Mouse (Mus musculus) kidney, embryonic 15.5 days (tissue): ENCODE results near the gene Pus7l. TPM values are rescaled to one million over a fixed set of nuclear protein-coding genes. Genes with fewer than 3 reads are reported as not detected.

Experiments used
- ATAC-seq: fragments of 200-750 bp; cut with Nextera tagmentation; replicated peaks from 2 replicates; pipeline ENCODE4 v1.8.0; 2017; ENCODE audit warnings: moderate TSS enrichment; ENCODE audit not compliant: low FRiP score
- H3K27ac ChIP-seq: fragments of 300-500 bp; sonication (generic); 2 replicates; pipeline ENCODE4 v1.5.1; 2015; ENCODE audit warnings: mild to moderate bottlenecking, inconsistent platforms
- H3K27me3 ChIP-seq: fragments of 300-500 bp; sonication (generic); 2 replicates; pipeline ENCODE4 v1.6.1; 2015; ENCODE audit warnings: inconsistent platforms
- H3K36me3 ChIP-seq: fragments of 300-500 bp; sonication (generic); 2 replicates; pipeline ENCODE4 v1.6.1; 2015; ENCODE audit warnings: inconsistent platforms
- H3K4me1 ChIP-seq: fragments of 300-500 bp; sonication (generic); 2 replicates; pipeline ENCODE4 v1.6.1; 2015; ENCODE audit warnings: inconsistent platforms
- H3K4me2 ChIP-seq: fragments of 300-500 bp; sonication (generic); 2 replicates; pipeline ENCODE4 v1.6.1; 2015; ENCODE audit warnings: moderate library complexity, mild to moderate bottlenecking, inconsistent platforms
- H3K4me3 ChIP-seq: fragments of 300-500 bp; sonication (generic); replicated peaks from 2 replicates; pipeline ENCODE4 v1.5.1; 2015; ENCODE audit warnings: mild to moderate bottlenecking, inconsistent platforms
- H3K9ac ChIP-seq: fragments of 300-500 bp; sonication (generic); 2 replicates; pipeline ENCODE4 v1.6.1; 2015; ENCODE audit warnings: mild to moderate bottlenecking, inconsistent platforms
- H3K9me3 ChIP-seq: fragments of 300-500 bp; sonication (generic); replicated peaks from 2 replicates; pipeline ENCODE4 v1.6.1; 2016; ENCODE audit warnings: inconsistent platforms
- WGBS: fragments of 180-500 bp; shearing (Covaris S2); methylation state at CpG from one replicate; pipeline ENCODE4 v1.1.7; 2015; ENCODE audit warnings: mixed read lengths; 5-methylcytosine and 5-hydroxymethylcytosine counted together
- polyA plus RNA-seq: library from polyadenylated mRNA; unstranded; fragments of >200 nt; fragmentation: Nextera tagmentation; extraction: Ambion mirVana; gene quantifications from 2 replicates; pipeline ENCODE4 v1.2.1, GENCODE M21; 2015

Pus7l gene
- polyA plus RNA-seq, 1 experiment from 2014 or later: 10.0 TPM

DNA sequence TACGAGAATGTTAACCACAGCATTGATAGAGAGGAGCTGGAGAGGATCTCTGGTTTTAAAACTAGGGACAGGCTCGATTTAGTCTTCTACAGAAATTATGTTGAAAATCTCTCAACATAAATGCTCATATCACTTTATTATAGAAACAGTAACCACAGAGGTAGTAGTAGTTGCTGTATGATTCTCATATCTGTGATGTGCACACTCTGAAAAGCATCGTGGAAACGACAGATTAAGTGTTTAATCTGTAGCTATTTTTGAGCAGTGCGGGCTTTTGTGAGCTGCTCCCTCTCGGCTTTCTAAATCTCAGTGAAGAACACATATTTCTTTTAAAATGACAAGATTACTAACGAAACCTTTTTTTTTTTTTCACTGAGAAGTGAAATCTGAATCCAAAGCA is 7.8 kb downstream of the Pus7l start:
- H3K9me3 ChIP-seq: no peaks in the 10 kb centered on the region
- peaks cover 34% of the 10 kb centered on the region for H3K36me3 ChIP-seq
- H3K4me2 ChIP-seq: no peak overlapping the region
- ATAC-seq: no peak
- no peak overlapping the region for H3K4me3 ChIP-seq
- no peak overlapping the region for H3K27ac ChIP-seq
- no peak overlapping the region for H3K9ac ChIP-seq
- H3K27me3 ChIP-seq: no peaks in the 10 kb centered on the region
- no peaks in the 10 kb centered on the region for H3K4me1 ChIP-seq
- 83% methylated on average over 7 of the region's 7 CpGs for WGBS

DNA sequence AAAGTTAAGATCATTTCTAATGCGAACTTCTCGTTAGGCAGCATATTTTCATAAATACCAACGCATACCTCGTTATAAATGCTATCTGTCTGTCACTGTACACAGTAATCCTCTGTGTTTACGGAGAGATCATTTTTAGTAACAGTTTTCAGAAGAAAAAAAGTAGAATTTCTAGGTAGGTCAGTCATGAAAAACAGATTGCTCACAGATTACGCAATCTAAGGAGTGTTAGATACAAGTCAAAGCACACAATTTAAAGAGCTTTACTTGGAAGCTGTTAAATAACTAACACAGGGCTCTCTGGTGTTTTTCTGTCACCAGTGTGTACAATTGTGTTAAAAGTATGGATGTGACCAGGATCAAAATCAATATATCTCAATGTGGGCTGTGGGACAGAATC is 10.4 kb downstream of the Pus7l start:
- Histone ChIP-seq H3K4me1 (no peaks in the 10 kb centered on the region), H3K9me3 (no peaks in the 10 kb centered on the region), H3K9ac (no peak overlapping the region), H3K27me3 (no peaks in the 10 kb centered on the region), H3K36me3 (peaks cover 32% of the 10 kb centered on the region), H3K4me3 (no peak overlapping the region), H3K4me2 (no peak overlapping the region), H3K27ac (no peak overlapping the region)
- WGBS: 91% methylated on average over 6 of the region's 6 CpGs
- ATAC-seq: no peak

DNA sequence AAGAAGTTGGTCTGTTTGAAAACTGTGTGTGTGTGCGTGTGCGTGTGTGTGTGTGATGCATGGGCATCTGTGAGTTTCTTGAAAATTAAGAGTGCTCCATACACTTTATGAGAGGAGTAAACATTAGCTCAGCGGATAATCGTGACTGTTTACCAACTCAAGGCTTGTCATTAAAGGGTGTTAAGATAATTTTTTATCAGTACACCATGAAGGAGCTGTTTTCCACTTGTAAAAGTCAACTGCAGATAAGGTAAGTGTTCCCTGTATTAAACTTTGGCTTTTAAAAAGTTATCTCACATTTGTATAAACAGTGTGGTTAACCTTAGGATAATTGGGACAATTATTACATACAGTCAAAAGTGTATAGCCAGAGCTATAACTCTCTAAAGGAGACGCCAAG is 11.0 kb downstream of the Pus7l start:
- H3K4me1 ChIP-seq: no peaks in the 10 kb centered on the region
- no peak overlapping the region for H3K4me3 ChIP-seq
- H3K9ac ChIP-seq: no peak overlapping the region
- 89% methylated on average over 5 of the region's 5 CpGs for WGBS
- H3K9me3 ChIP-seq: no peaks in the 10 kb centered on the region
- peaks cover 39% of the 10 kb centered on the region for H3K36me3 ChIP-seq
- ATAC-seq: no peak
- no peaks in the 10 kb centered on the region for H3K27me3 ChIP-seq
- H3K27ac ChIP-seq: no peak overlapping the region
- H3K4me2 ChIP-seq: no peak overlapping the region

DNA sequence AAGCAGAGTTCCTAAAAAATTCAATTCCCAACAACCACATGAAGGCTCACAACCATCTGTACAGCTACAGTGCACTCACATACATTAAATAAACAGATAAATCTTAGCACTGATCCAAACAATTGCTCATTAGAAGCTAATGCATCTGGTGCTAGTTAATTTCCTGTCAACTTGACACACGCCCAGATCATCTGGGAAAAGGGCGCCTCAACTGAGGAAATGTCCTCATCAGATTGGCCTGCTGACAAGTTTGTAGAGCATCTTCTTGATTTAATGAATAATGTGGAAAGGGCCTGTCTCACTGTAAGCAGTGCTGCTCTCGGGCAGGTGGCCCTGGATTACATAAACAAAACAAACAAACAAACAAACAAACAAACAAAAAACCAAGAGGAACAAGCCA is 12.8 kb downstream of the Pus7l start:
- H3K9me3 ChIP-seq: no peaks in the 10 kb centered on the region
- ATAC-seq: no peak
- WGBS: 82% methylated on average over 3 of the region's 3 CpGs
- no peak overlapping the region for H3K4me2 ChIP-seq
- H3K9ac ChIP-seq: no peak overlapping the region
- H3K4me1 ChIP-seq: no peaks in the 10 kb centered on the region
- no peak overlapping the region for H3K4me3 ChIP-seq
- H3K27me3 ChIP-seq: no peaks in the 10 kb centered on the region
- peaks cover 45% of the 10 kb centered on the region for H3K36me3 ChIP-seq
- H3K27ac ChIP-seq: no peak overlapping the region

DNA sequence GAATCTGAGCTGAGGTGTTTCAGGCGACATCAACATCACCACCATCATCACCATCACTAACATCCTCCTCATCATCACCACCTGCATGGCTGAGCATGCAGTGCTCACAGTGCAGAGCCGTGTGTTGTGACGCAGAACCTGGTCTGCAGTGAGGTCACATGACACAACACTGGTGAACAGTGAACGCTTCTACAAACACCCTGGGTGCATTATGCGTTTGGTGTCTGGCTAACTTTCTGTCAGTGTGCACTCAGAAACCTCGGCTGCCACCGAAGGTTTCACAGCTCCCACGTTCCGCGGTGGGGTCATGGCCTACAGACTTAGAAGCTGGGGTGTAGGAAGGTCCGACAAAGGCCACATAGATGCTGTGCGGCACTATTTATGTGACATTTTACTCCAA is 18.4 kb downstream of the Pus7l start:
- Histone ChIP-seq H3K27me3 (no peaks in the 10 kb centered on the region), H3K36me3 (peaks cover 30% of the 10 kb centered on the region; the same call in 1 of the 2 replicates), H3K4me1 (no peaks in the 10 kb centered on the region), H3K9ac (no peak overlapping the region), H3K27ac (no peak overlapping the region), H3K4me3 (no peak overlapping the region), H3K4me2 (no peak overlapping the region), H3K9me3 (no peaks in the 10 kb centered on the region)
- WGBS: 76% methylated on average over 12 of the region's 12 CpGs
- no peak for ATAC-seq

DNA sequence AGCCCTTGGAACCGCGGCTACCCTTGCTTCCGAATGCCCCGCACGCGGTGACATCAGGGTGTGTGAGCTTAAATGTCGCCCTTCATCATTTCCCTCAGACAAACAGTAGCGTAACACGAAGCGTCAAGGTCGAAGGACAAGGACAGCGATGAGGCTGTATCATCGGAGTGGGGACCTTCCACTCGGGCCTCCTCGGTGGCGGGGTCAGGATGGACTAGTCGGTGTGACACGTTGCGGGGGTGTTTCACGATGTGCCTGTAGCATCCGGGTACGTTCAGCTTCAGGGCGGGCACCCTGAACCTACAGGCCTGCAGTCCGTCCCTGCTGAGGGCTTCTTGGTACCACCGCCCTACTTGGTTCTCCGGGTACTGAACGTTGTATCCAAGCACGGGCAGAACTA is 20.1 kb downstream of the Pus7l start:
- Histone ChIP-seq H3K27me3 (no peaks in the 10 kb centered on the region), H3K27ac (no peak overlapping the region), H3K4me1 (no peaks in the 10 kb centered on the region), H3K9ac (no peak overlapping the region), H3K36me3 (peaks cover 22% of the 10 kb centered on the region; the same call in 1 of the 2 replicates), H3K9me3 (no peaks in the 10 kb centered on the region), H3K4me2 (no peak overlapping the region), H3K4me3 (no peak overlapping the region)
- WGBS: 83% methylated on average over 28 of the region's 28 CpGs
- no peak for ATAC-seq

DNA sequence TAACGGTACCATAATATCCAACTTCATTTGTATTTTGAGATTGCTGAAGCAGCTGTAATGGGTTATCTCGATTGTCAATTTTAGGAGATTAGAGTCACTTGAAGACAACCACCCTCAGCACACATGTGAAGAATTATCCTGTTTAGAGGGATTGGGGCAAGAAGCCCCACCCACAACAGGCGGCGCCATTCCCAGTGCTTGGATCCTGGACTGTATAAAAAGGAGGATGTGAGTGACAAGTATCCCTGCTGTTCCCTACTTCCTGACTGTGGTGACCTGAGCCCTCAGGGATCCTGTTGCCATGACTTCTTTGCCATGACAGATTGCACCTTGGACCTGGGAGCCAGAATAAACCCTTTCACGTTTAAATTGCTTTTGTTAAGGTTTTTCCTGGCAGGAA is 22.4 kb downstream of the Pus7l start:
- no peaks in the 10 kb centered on the region for H3K9me3 ChIP-seq
- H3K9ac ChIP-seq: no peak overlapping the region
- H3K27ac ChIP-seq: no peak overlapping the region
- no peak overlapping the region for H3K4me2 ChIP-seq
- no peaks in the 10 kb centered on the region for H3K27me3 ChIP-seq
- no peaks in the 10 kb centered on the region for H3K4me1 ChIP-seq
- H3K4me3 ChIP-seq: no peak overlapping the region
- ATAC-seq: no peak
- 80% methylated on average over 5 of the region's 5 CpGs for WGBS
- peaks cover 9% of the 10 kb centered on the region; the same call in 1 of the 2 replicates for H3K36me3 ChIP-seq

DNA sequence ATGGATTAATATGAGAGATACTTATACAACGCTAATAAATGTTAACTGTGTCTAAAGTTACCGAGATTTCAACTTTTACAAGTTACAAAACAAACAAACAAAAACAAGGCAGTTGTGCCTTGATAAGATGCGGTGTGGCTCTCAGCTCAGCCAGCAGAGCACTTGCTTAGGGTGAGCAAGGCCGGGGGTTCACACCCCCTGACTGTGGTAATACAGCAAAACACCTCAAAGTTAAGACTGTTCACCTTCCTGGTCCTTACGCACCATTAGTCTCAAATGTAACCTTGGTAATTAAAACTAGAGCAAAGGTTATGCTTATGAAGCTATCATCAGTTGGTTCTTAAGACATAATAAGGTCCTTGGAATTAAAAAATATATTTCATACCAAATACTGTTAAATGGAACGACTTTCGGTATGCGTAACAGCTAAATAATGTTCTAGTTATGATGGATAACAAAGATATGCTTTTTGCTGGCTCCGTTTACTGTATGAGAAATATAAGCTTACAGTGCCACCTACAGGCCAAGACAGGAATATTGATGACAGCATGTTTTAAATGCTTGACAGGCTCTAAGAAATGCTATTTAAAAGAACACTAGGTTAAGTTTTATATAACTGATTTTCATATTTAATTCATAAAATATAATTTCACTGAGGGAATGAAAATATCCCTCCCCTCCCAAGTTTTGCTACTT is 23.0 kb downstream of the Pus7l start:
- Histone ChIP-seq H3K4me2 (no peak overlapping the region), H3K27ac (no peak overlapping the region), H3K9ac (no peak overlapping the region), H3K4me3 (no peak overlapping the region), H3K4me1 (no peaks in the 10 kb centered on the region), H3K36me3 (peaks cover 9% of the 10 kb centered on the region; the same call in 1 of the 2 replicates), H3K27me3 (no peaks in the 10 kb centered on the region), H3K9me3 (no peaks in the 10 kb centered on the region)
- ATAC-seq: no peak
- WGBS: 40% methylated on average over 9 of the region's 9 CpGs

DNA sequence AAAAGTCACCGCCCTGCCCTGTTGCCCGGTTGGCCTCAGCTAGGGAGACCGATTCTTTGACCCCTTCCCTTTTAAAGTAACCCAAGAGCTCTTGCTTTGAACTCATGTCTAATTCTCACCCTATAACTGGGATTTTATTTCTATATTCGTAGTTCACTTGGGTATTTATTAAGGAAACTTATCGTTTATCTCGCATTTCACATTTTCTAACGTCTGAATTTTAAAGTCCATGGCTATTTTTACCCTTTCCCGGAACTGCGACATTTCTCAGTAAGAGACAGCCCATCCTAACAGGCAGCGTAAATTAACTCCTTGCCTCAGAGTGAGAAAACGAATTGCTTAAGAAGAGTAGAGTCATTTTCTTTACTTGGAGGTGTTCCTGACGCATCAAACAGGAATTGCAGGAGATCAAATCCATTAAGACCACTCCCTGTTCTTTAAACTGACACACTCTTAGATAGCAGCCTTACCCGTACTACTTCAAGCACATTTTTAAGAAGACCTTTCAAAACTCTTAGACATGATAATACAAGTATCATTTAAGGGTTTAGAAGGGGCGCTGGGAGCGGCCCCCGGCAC is 25.3 kb downstream of the Pus7l start:
- Histone ChIP-seq H3K4me2 (no peak overlapping the region), H3K4me3 (no peak overlapping the region), H3K27me3 (no peaks in the 10 kb centered on the region), H3K9ac (no peak overlapping the region), H3K36me3 (peaks cover 3% of the 10 kb centered on the region; the same call in 1 of the 2 replicates), H3K9me3 (no peaks in the 10 kb centered on the region), H3K4me1 (no peaks in the 10 kb centered on the region), H3K27ac (no peak overlapping the region)
- WGBS: 68% methylated on average over 16 of the region's 16 CpGs
- no peak for ATAC-seq

DNA sequence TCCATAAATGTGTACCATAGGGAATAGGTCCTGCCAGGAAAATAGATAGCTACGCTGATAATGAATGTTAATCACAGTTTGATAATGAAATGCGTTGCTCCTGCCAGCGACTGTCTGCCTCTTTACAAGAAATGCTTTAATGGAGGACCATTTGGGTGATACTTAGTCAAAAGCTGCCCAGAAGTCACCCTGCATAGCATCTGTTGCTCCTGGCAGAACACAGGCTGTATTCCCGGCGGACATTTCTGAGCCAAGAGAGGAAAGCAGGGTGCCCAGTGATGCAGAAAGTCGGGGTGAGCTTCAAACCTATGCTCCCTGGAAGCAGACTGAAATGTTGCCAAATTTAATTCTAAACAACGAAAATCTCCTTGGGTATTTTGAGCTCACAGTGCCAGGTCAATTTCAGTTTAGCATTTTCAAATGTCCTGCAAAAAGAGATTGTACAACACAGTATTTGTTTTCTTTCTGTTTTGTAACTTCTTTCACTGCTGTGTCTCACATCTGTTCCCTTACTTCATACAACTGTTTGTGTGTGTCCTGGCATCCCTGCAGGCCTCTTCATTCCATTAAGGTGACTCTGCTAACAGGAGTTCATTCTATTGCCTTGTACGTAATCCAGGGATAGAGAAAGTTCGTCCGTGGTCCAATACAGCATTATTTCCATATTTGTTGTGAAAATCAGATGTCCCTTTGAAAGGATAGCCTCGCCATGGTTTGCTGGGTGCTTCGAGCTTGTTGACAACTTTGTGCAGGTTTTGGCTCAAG is 39.7 kb downstream of the Pus7l start:
- no peak overlapping the region for H3K4me3 ChIP-seq
- no peak for ATAC-seq
- no peaks in the 10 kb centered on the region for H3K4me1 ChIP-seq
- no peaks in the 10 kb centered on the region for H3K9me3 ChIP-seq
- 82% methylated on average over 12 of the region's 12 CpGs for WGBS
- H3K9ac ChIP-seq: no peak overlapping the region
- H3K27me3 ChIP-seq: no peaks in the 10 kb centered on the region
- no peak overlapping the region for H3K27ac ChIP-seq
- H3K4me2 ChIP-seq: no peak overlapping the region
- H3K36me3 ChIP-seq: no peaks in the 10 kb centered on the region

DNA sequence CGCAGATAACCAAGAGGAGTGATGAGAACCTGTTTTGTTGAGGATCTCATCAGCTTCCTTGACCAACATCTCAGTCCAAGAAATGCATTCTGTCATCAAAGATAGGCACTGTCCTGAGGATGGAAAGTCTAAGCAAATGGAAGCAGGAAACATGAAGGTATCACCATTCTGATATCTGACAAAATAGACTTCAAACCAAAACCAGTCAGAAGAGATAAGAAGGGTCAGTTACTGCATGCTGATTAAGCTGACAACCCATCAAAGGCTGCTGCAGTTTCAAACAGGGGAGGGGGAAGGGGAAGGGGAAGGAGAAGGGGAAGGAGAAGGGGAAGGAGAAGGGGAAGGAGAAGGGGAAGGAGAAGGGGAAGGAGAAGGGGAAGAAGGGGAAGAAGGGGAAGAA is 44.1 kb downstream of the Pus7l start:
- Histone ChIP-seq H3K36me3 (no peaks in the 10 kb centered on the region), H3K9me3 (no peaks in the 10 kb centered on the region), H3K27me3 (no peaks in the 10 kb centered on the region), H3K4me3 (no peak overlapping the region), H3K4me2 (no peak overlapping the region), H3K4me1 (no peaks in the 10 kb centered on the region), H3K9ac (no peak overlapping the region), H3K27ac (no peak overlapping the region)
- no peak for ATAC-seq
- 77% methylated on average over 1 of the region's 1 CpGs for WGBS

DNA sequence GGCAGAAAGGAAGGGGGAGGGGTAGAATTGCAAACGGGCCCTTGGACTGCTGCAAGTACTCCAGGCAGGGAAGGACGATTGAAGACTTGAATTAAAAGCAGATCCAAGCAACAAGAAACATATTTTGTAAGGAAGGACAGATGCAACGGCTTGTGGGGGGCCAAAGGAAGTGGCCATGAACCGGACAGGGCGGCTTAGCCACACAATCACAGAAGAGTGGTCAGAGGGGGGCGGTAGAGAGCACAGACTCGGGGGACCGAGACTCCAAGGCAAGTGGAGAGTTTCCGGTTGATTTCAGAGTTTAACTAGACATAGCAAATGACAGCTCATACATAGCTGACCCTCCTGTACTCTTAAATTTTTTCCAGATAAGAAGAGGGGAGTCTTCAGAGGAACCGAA is 47.4 kb downstream of the Pus7l start:
- Histone ChIP-seq H3K27ac (no peak overlapping the region), H3K4me1 (no peaks in the 10 kb centered on the region), H3K9me3 (no peaks in the 10 kb centered on the region), H3K4me3 (no peak overlapping the region), H3K36me3 (no peaks in the 10 kb centered on the region), H3K9ac (no peak overlapping the region), H3K27me3 (no peaks in the 10 kb centered on the region), H3K4me2 (no peak overlapping the region)
- 77% methylated on average over 10 of the region's 10 CpGs for WGBS
- no peak for ATAC-seq
